Mouse (Mus musculus) embryonic facial prominence, embryonic 12.5 days (tissue): ENCODE measurements around the gene Erbin. TPM values are rescaled to one million over a fixed set of nuclear protein-coding genes. Genes with fewer than 3 reads are reported as not detected.

Experiments used
- ATAC-seq: fragments of 200-750 bp; cut with Nextera tagmentation; 2 replicates; pipeline ENCODE4 v1.8.0; 2017; ENCODE audit not compliant: insufficient number of reproducible peaks, insufficient read depth, low FRiP score, low TSS enrichment
- H3K27ac ChIP-seq: fragments of 300-500 bp; sonication (generic); 2 replicates; pipeline ENCODE4 v1.5.1; 2016; ENCODE audit warnings: mild to moderate bottlenecking
- H3K27me3 ChIP-seq: fragments of 300-500 bp; sonication (generic); 2 replicates; pipeline ENCODE4 v1.6.1; 2016; ENCODE audit warnings: mild to moderate bottlenecking, moderate library complexity
- H3K36me3 ChIP-seq: fragments of 300-500 bp; sonication (generic); 2 replicates; pipeline ENCODE4 v1.6.1; 2016; ENCODE audit warnings: mild to moderate bottlenecking
- H3K4me1 ChIP-seq: fragments of 300-500 bp; sonication (generic); 2 replicates; pipeline ENCODE4 v1.6.1; 2016
- H3K4me2 ChIP-seq: fragments of 300-500 bp; sonication (generic); replicated peaks from 2 replicates; pipeline ENCODE4 v1.6.1; 2016; ENCODE audit warnings: mild to moderate bottlenecking, moderate library complexity
- H3K4me3 ChIP-seq: fragments of 300-500 bp; sonication (generic); 2 replicates; pipeline ENCODE4 v1.5.1; 2016; ENCODE audit warnings: mild to moderate bottlenecking
- H3K9ac ChIP-seq: fragments of 300-500 bp; sonication (generic); 2 replicates; pipeline ENCODE4 v1.6.1; 2016; ENCODE audit warnings: mild to moderate bottlenecking, moderate library complexity
- H3K9me3 ChIP-seq: fragments of 300-500 bp; sonication (generic); 2 replicates; pipeline ENCODE4 v1.6.1; 2016; ENCODE audit warnings: mild to moderate bottlenecking, moderate library complexity
- WGBS: fragments of 180-500 bp; shearing (Covaris S2); methylation state at CpG from one replicate; pipeline ENCODE4 v1.1.7; 2016; 5-methylcytosine and 5-hydroxymethylcytosine counted together
- polyA plus RNA-seq: library from polyadenylated mRNA; unstranded; fragments of >200 nt; fragmentation: Nextera tagmentation; extraction: Ambion mirVana; gene quantifications from 2 replicates; pipeline ENCODE4 v1.2.1, GENCODE M21; 2016

The Erbin gene
- polyA plus RNA-seq, 1 experiment from 2014 or later, result 29.8 TPM

- Histone ChIP-seq H3K36me3 (no peaks in the 10 kb centered on the region), H3K4me1 (no peaks in the 10 kb centered on the region), H3K27ac (no peak overlapping the region), H3K9me3 (no peaks in the 10 kb centered on the region), H3K4me2 (no peak overlapping the region), H3K27me3 (no peaks in the 10 kb centered on the region), H3K4me3 (no peak overlapping the region), H3K9ac (no peak overlapping the region)
- 74% methylated on average over 2 of the region's 2 CpGs for WGBS
- ATAC-seq, result no peak
Observed at GRCm38 (mm10) chr13:103940796-103941195, 20.5 kb upstream of the Erbin start.

- Histone ChIP-seq H3K36me3 (no peaks in the 10 kb centered on the region), H3K9ac (no peak overlapping the region), H3K4me3 (no peak overlapping the region), H3K9me3 (no peaks in the 10 kb centered on the region), H3K4me2 (no peak overlapping the region), H3K27me3 (no peaks in the 10 kb centered on the region), H3K4me1 (peaks cover 12% of the 10 kb centered on the region), H3K27ac (no peak overlapping the region)
- ATAC-seq, result no peak
- 82% methylated on average over 6 of the region's 6 CpGs for WGBS
Observed at GRCm38 (mm10) chr13:103924586-103924985, 4.3 kb upstream of the Erbin start.

- Histone ChIP-seq H3K4me3 (no peak overlapping the region), H3K27ac (no peak overlapping the region), H3K4me1 (peaks cover 12% of the 10 kb centered on the region), H3K36me3 (no peaks in the 10 kb centered on the region), H3K4me2 (no peak overlapping the region), H3K27me3 (no peaks in the 10 kb centered on the region), H3K9me3 (no peaks in the 10 kb centered on the region), H3K9ac (no peak overlapping the region)
- 76% methylated on average over 6 of the region's 6 CpGs for WGBS
- ATAC-seq, result no peak
Observed at GRCm38 (mm10) chr13:103923402-103924065, 3.2 kb upstream of the Erbin start.

- Histone ChIP-seq H3K9ac (peak overlapping the region; percentile 99), H3K9me3 (no peaks in the 10 kb centered on the region), H3K4me1 (peaks cover 18% of the 10 kb centered on the region), H3K27me3 (no peaks in the 10 kb centered on the region), H3K36me3 (no peaks in the 10 kb centered on the region), H3K27ac (peak overlapping the region; percentile 100), H3K4me2 (peak overlapping the region; percentile 71), H3K4me3 (peak overlapping the region; percentile 86)
- 13% methylated on average over 11 of the region's 11 CpGs for WGBS
- no peak for ATAC-seq
Observed at GRCm38 (mm10) chr13:103921831-103922380, 1.6 kb upstream of the Erbin start.

GRCm38 (mm10) chr13:103920933-103921830 is 868 bp upstream of the Erbin start:
- no peaks in the 10 kb centered on the region for H3K36me3 ChIP-seq
- H3K4me2 ChIP-seq, result peak overlapping the region; percentile 71
- peaks cover 24% of the 10 kb centered on the region for H3K4me1 ChIP-seq
- no peaks in the 10 kb centered on the region for H3K9me3 ChIP-seq
- H3K27ac ChIP-seq, result peak overlapping the region; percentile 100
- H3K4me3 ChIP-seq, result peak overlapping the region; percentile 86
- ATAC-seq, result peak; percentile 94
- WGBS, result under 1% methylated on average over 78 of the region's 125 CpGs
- H3K27me3 ChIP-seq, result no peaks in the 10 kb centered on the region
- peak overlapping the region; percentile 99 for H3K9ac ChIP-seq

- Histone ChIP-seq H3K36me3 (no peaks in the 10 kb centered on the region), H3K4me3 (peak overlapping the region; percentile 86), H3K4me1 (peaks cover 24% of the 10 kb centered on the region), H3K9ac (peak overlapping the region; percentile 99), H3K27ac (peak overlapping the region; percentile 100), H3K27me3 (no peaks in the 10 kb centered on the region), H3K9me3 (no peaks in the 10 kb centered on the region), H3K4me2 (peak overlapping the region; percentile 71)
- ATAC-seq, result no peak
- WGBS, result under 1% methylated on average over 20 of the region's 20 CpGs
Observed at GRCm38 (mm10) chr13:103919956-103920260, 406 bp downstream of the Erbin start.

GRCm38 (mm10) chr13:103919234-103919955 is 919 bp downstream of the Erbin start:
- peak overlapping the region; percentile 71 for H3K4me2 ChIP-seq
- H3K4me1 ChIP-seq, result peaks cover 24% of the 10 kb centered on the region
- ATAC-seq, result no peak
- no peaks in the 10 kb centered on the region for H3K36me3 ChIP-seq
- H3K27ac ChIP-seq, result peak overlapping the region; percentile 100
- H3K9me3 ChIP-seq, result no peaks in the 10 kb centered on the region
- peak overlapping the region; percentile 86 for H3K4me3 ChIP-seq
- H3K9ac ChIP-seq, result peak overlapping the region; percentile 99
- no peaks in the 10 kb centered on the region for H3K27me3 ChIP-seq
- WGBS, result under 1% methylated on average over 32 of the region's 32 CpGs

GRCm38 (mm10) chr13:103918432-103918831 is 1.9 kb downstream of the Erbin start:
- WGBS, result 37% methylated on average over 3 of the region's 3 CpGs
- H3K27ac ChIP-seq, result no peak overlapping the region

GRCm38 (mm10) chr13:103914114-103914736 is 6.1 kb downstream of the Erbin start:
- WGBS, result 78% methylated on average over 4 of the region's 4 CpGs
- H3K27ac ChIP-seq, result no peak overlapping the region
- H3K36me3 ChIP-seq, result no peaks in the 10 kb centered on the region
- H3K9ac ChIP-seq, result no peak overlapping the region
- no peak overlapping the region for H3K4me2 ChIP-seq
- H3K4me1 ChIP-seq, result peaks cover 12% of the 10 kb centered on the region
- H3K9me3 ChIP-seq, result no peaks in the 10 kb centered on the region
- no peak for ATAC-seq
- H3K27me3 ChIP-seq, result no peaks in the 10 kb centered on the region
- H3K4me3 ChIP-seq, result no peak overlapping the region

More at GRCm38 (mm10) chr13:103918432-103918831, 1.9 kb downstream of the Erbin start:
- Histone ChIP-seq H3K4me3 (peak overlapping the region; percentile 86), H3K4me1 (peaks cover 24% of the 10 kb centered on the region), H3K36me3 (no peaks in the 10 kb centered on the region), H3K9ac (peak overlapping the region; percentile 99), H3K27me3 (no peaks in the 10 kb centered on the region), H3K4me2 (peak overlapping the region; percentile 71), H3K9me3 (no peaks in the 10 kb centered on the region)
- ATAC-seq, result no peak

- peaks cover 6% of the 10 kb centered on the region; the same call in 1 of the 2 replicates for H3K4me1 ChIP-seq
- no peak overlapping the region for H3K27ac ChIP-seq
- no peaks in the 10 kb centered on the region for H3K9me3 ChIP-seq
- H3K36me3 ChIP-seq, result no peaks in the 10 kb centered on the region
- no peak overlapping the region for H3K4me2 ChIP-seq
- no peak overlapping the region for H3K9ac ChIP-seq
- H3K27me3 ChIP-seq, result no peaks in the 10 kb centered on the region
- WGBS, result 86% methylated on average over 3 of the region's 3 CpGs
- no peak overlapping the region for H3K4me3 ChIP-seq
- ATAC-seq, result no peak
Observed at GRCm38 (mm10) chr13:103912351-103912750, 8.0 kb downstream of the Erbin start.

GRCm38 (mm10) chr13:103910598-103910997 is 9.7 kb downstream of the Erbin start:
- H3K4me2 ChIP-seq, result no peak overlapping the region
- H3K4me1 ChIP-seq, result no peaks in the 10 kb centered on the region
- H3K9me3 ChIP-seq, result no peaks in the 10 kb centered on the region
- no peak overlapping the region for H3K9ac ChIP-seq
- no peak overlapping the region for H3K27ac ChIP-seq
- H3K4me3 ChIP-seq, result no peak overlapping the region
- no peaks in the 10 kb centered on the region for H3K27me3 ChIP-seq
- H3K36me3 ChIP-seq, result no peaks in the 10 kb centered on the region
- ATAC-seq, result no peak
- WGBS, result 95% methylated on average over 1 of the region's 1 CpGs
